Mouse (Mus musculus) midbrain, embryonic 14.5 days (tissue): ENCODE measurements around the gene Auh. TPM values are rescaled to one million over a fixed set of nuclear protein-coding genes. Genes with fewer than 3 reads are reported as not detected.

ENCODE experiments used
- ATAC-seq: fragments of 200-750 bp; cut with Nextera tagmentation; 2 replicates; pipeline ENCODE4 v1.8.0; 2017; ENCODE audit warnings: moderate number of reproducible peaks, moderate library complexity; ENCODE audit not compliant: low FRiP score, low TSS enrichment
- DNase-seq: peaks from one replicate; pipeline ENCODE4 v3.0.0-alpha.2; 2015
- H3K27ac ChIP-seq: fragments of 300-500 bp; sonication (generic); replicated peaks from 2 replicates; pipeline ENCODE4 v1.5.1; 2014; ENCODE audit warnings: mild to moderate bottlenecking, low read depth, low read length, moderate library complexity
- H3K27me3 ChIP-seq: fragments of 300-500 bp; sonication (generic); 2 replicates; pipeline ENCODE4 v1.6.1; 2014; ENCODE audit warnings: low read length, control low read depth, mixed read lengths; ENCODE audit not compliant: control insufficient read depth, insufficient read depth
- H3K36me3 ChIP-seq: fragments of 300-500 bp; sonication (generic); 2 replicates; pipeline ENCODE4 v1.6.1; 2014; ENCODE audit warnings: low read length, control low read depth; ENCODE audit not compliant: control insufficient read depth, insufficient read depth
- H3K4me1 ChIP-seq: fragments of 300-500 bp; sonication (generic); 2 replicates; pipeline ENCODE4 v1.6.1; 2014; ENCODE audit warnings: mild to moderate bottlenecking, antibody characterized with exemption, low read length, control low read depth; ENCODE audit not compliant: control insufficient read depth, insufficient read depth
- H3K4me2 ChIP-seq: fragments of 300-500 bp; sonication (generic); 2 replicates; pipeline ENCODE4 v1.6.1; 2014; ENCODE audit warnings: mild to moderate bottlenecking, low read length, moderate library complexity
- H3K4me3 ChIP-seq: fragments of 300-500 bp; sonication (generic); replicated peaks from 2 replicates; pipeline ENCODE4 v1.5.1; 2014; ENCODE audit warnings: low read depth, low read length
- H3K9ac ChIP-seq: fragments of 300-500 bp; sonication (generic); replicated peaks from 2 replicates; pipeline ENCODE4 v1.6.1; 2014; ENCODE audit warnings: mild to moderate bottlenecking, low read length, moderate library complexity
- H3K9me3 ChIP-seq: fragments of 300-500 bp; sonication (generic); 2 replicates; pipeline ENCODE4 v1.6.1; 2016; ENCODE audit warnings: low read length, control low read depth, mixed read lengths; ENCODE audit not compliant: control insufficient read depth
- WGBS: fragments of 180-500 bp; shearing (Covaris S2); extraction: QIAGEN DNeasy Blood & Tissue Kit; methylation state at CpG from one replicate; pipeline ENCODE4 v1.1.7; 2014; 5-methylcytosine and 5-hydroxymethylcytosine counted together
- polyA plus RNA-seq: library from polyadenylated mRNA; unstranded; fragments of >200 nt; fragmentation: Nextera tagmentation; extraction: Ambion mirVana; gene quantifications from 2 replicates; pipeline ENCODE4 v1.2.1, GENCODE M21; 2014

Auh gene
- polyA plus RNA-seq, 1 experiment from 2014 or later: 49.5 TPM

DNA sequence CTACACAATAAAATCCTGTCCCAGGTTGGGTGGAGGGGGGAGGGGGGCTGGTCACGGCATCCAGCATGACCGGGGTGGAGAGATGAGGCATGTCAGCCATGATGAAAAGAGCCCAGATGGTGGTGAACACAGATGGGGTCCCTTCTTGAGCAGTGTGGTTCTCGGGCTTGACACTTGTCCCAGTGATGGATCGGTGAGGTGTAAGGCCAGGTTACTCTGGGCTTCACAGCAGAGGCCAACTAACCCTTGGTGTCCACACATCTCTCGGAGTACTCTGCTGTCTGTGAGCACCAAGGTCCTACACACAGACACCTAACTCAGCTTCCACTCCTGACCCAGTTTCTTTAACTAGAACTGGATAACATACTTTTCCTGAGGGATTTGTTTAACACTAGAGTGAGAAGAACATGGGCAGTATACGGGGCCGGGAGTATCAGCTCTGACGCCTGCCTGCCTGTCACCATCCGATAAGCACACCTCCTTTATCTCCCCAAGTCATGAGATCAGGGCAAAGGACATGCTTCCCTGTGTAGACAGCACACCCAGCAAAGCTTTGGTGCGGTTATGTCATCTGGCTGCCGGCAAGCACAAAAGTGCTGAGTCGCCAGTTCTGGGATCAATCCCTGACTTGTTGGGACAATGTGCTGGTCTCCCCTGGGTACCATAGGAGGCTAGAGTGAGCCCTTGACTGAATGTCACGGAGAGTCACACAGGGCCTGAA is 98.3 kb downstream of the Auh start:
- WGBS: 92% methylated on average over 13 of the region's 13 CpGs
- H3K36me3 ChIP-seq: peaks cover 11% of the 10 kb centered on the region; the same call in 1 of the 2 replicates
- H3K4me3 ChIP-seq: no peak overlapping the region
- H3K9ac ChIP-seq: no peak overlapping the region
- no peak overlapping the region for H3K4me2 ChIP-seq
- H3K9me3 ChIP-seq: no peaks in the 10 kb centered on the region
- no peaks in the 10 kb centered on the region for H3K4me1 ChIP-seq
- DNase-seq (no peak), ATAC-seq (no peak)
- H3K27me3 ChIP-seq: no peaks in the 10 kb centered on the region
- no peak overlapping the region for H3K27ac ChIP-seq

DNA sequence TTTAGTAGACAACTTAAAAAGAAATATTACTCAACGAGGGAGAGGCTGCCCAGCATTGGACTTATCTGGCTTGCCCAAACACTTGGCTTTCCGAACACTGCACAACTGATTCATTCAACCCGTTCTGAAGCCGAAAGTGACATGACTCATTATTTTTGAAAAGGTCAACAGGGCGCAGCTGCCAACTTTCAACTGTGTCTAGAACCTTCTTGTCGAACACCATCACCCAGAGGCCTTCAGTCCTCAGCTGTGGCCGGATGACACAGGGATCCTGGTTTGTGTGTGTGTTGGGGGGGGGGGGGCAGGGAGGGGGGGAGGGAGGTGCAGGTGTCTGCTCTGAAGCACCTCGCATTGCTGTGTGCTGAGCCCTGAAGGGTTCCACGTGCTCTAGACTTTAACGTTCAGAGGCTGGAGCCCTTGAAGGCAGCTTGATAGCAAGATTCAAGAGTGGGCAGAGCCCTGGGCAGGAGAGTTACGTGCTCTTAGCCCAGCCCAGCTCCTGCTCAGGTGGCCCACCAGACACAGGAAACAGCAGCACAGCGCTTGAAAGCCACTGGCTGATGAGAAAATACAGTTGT is 100.4 kb downstream of the Auh start:
- ATAC-seq: no peak

DNA sequence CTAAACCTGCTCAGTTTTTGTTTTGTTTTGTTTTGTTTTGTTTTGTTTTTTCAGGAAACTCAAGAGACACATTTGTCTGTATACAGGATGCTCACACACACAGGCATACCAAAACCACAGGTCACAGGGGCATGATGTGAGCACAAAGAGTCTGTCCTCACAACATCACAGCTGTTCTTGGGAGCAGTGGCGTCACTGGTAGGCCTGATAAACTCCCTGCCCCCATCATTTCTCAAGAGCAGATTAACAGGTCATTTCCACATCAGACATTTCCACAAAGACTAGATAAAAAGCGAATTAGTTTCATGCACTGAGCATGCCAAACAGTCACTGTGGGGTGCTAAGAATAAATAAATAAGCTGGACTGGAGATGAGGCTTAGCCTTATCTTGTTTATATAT is 101.3 kb downstream of the Auh start:
- H3K4me3 ChIP-seq: no peak overlapping the region
- DNase-seq (no peak), ATAC-seq (no peak)
- no peak overlapping the region for H3K9ac ChIP-seq
- 0 out of 2 replicates have a peak, but pooled peaks cover under 1% of the 10 kb centered on the region for H3K36me3 ChIP-seq
- 42% methylated on average over 2 of the region's 2 CpGs for WGBS
- no peaks in the 10 kb centered on the region for H3K27me3 ChIP-seq
- no peaks in the 10 kb centered on the region for H3K9me3 ChIP-seq
- H3K4me2 ChIP-seq: no peak overlapping the region
- no peaks in the 10 kb centered on the region for H3K4me1 ChIP-seq
- H3K27ac ChIP-seq: no peak overlapping the region

More for the DNA sequence above, 100.4 kb downstream of the Auh start:
- Histone ChIP-seq H3K4me1 (no peaks in the 10 kb centered on the region), H3K27me3 (no peaks in the 10 kb centered on the region), H3K4me2 (no peak overlapping the region), H3K27ac (no peak overlapping the region), H3K9me3 (no peaks in the 10 kb centered on the region), H3K9ac (no peak overlapping the region), H3K36me3 (0 out of 2 replicates have a peak, but pooled peaks cover 3% of the 10 kb centered on the region), H3K4me3 (no peak overlapping the region)
- DNase-seq: no peak
- 87% methylated on average over 12 of the region's 12 CpGs for WGBS

DNA sequence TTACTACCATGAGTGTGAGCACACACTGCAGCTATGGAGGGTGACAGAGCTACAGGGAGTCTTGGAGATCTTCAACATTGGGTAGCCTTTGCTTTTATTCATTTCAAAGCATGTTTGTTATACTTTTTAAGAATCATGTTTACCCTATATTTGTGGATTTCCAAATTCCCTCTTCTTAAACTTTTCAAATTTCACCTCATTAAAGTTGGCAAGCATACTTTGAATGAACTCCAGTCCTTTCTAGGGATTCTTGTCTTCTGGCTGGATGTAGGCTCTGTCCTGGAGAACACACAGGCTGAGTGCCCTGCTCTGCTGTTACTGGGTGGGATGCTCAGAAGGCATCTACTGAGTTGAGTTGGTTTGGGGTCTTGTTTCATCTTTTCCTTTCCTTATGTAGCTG is 102.8 kb downstream of the Auh start:
- no peaks in the 10 kb centered on the region for H3K9me3 ChIP-seq
- no peaks in the 10 kb centered on the region for H3K36me3 ChIP-seq
- H3K27ac ChIP-seq: no peak overlapping the region
- H3K4me1 ChIP-seq: peaks cover 14% of the 10 kb centered on the region; the same call in 1 of the 2 replicates
- no peaks in the 10 kb centered on the region for H3K27me3 ChIP-seq
- DNase-seq: no peak
- ATAC-seq: no peak
- no peak overlapping the region for H3K4me2 ChIP-seq
- no peak overlapping the region for H3K9ac ChIP-seq
- no peak overlapping the region for H3K4me3 ChIP-seq

DNA sequence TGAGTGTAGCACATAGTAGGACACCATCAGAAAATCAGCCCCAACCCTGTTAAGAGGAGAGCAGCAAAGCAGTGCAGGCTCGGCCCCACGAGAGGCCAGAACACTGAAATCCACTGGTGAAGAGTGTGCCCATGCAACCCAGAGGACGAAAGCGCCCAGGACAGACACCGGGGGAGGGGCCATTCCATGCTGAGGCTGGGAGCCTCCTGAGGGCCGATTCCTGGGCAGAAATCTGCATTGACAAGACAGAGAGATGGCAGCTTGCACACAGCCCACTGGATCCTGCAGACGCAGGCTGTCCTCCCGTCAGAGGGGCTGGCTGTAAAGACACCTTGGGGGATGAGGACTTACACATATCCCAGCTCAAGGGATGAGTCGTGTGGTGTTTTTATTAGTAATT is 104.7 kb downstream of the Auh start:
- H3K27ac ChIP-seq: no peak overlapping the region
- H3K4me3 ChIP-seq: no peak overlapping the region
- no peak overlapping the region for H3K4me2 ChIP-seq
- H3K9me3 ChIP-seq: no peaks in the 10 kb centered on the region
- no peaks in the 10 kb centered on the region for H3K36me3 ChIP-seq
- peaks cover 16% of the 10 kb centered on the region; the same call in 1 of the 2 replicates for H3K4me1 ChIP-seq
- ATAC-seq (no peak), DNase-seq (no peak)
- WGBS: 60% methylated on average over 9 of the region's 9 CpGs
- H3K9ac ChIP-seq: no peak overlapping the region
- no peaks in the 10 kb centered on the region for H3K27me3 ChIP-seq

DNA sequence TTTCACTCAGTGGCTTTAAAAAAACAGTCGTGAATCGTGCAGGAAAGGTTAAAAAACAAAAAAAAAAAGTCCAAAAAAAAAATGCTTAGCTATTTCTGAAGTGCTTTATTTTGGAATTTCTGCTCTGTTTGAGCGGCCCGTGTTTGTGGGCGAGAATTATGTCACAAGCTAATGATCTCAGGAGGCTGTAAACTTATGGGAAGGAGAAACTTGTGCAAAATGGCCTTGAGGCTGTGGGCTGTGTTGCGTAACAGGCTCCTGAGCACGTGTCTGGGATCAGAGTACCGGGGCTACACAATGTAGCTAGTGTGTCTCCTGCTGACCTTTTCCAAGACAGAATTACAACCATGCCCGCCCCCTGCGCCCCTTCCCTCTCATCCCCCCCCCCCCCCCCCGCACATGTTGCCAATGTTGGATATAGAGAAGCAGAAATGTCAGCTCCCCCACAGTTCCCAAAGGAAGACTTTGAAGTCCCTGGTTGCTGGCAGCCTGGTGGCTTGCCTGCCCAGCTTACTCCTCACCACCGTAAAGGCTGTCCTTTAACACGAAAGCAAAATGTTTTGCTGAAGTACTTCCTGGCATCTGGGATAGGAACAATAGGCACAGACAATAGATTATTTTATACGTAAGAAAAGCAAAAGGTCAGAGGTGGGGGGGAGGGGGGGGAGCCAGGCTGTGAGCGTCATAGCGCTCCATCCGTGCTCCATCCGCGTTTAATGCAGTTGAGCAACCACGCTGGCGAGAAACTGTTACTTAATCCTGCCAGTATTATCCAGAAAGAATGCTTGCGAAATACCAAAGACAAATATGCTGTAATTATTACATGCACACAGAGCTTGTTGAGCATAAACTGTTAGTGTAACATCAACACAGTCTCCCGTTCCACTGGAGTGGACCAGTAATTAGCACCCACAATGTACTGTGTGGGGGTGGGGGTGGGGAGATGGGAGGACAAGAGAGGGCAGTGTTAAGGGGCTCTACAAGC is 107.0 kb downstream of the Auh start:
- Histone ChIP-seq H3K27ac (no peak overlapping the region), H3K4me2 (peak overlapping the region; percentile 36), H3K36me3 (no peaks in the 10 kb centered on the region), H3K4me3 (no peak overlapping the region), H3K27me3 (no peaks in the 10 kb centered on the region), H3K9ac (no peak overlapping the region), H3K9me3 (no peaks in the 10 kb centered on the region), H3K4me1 (peaks cover 16% of the 10 kb centered on the region; the same call in 1 of the 2 replicates)
- peak; percentile 40 for DNase-seq
- 20% methylated on average over 22 of the region's 23 CpGs for WGBS
- ATAC-seq: peak; percentile 34; the same call in 1 of the 2 replicates

DNA sequence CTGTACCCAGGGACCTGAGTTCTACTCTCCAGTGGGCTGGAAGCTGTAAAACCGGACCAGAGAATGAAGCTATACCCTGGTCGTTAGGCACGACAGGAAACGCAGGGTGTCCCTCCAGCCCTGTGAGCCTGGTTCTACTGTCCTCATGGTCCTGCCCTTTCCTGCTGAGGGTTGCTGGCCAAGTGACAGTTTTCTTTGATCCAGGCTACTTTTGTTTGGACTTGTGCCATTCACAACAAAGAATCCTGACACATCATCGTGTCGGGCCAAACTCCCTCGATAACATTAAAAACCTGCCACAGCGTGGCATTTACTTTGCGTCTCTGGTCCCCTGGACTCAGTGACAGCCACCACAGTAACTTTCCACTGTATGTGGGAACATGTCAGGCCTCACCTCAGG is 107.9 kb downstream of the Auh start:
- Histone ChIP-seq H3K4me2 (no peak overlapping the region), H3K9me3 (no peaks in the 10 kb centered on the region), H3K4me1 (peaks cover 16% of the 10 kb centered on the region; the same call in 1 of the 2 replicates), H3K4me3 (no peak overlapping the region), H3K27me3 (no peaks in the 10 kb centered on the region), H3K36me3 (no peaks in the 10 kb centered on the region), H3K9ac (no peak overlapping the region), H3K27ac (no peak overlapping the region)
- DNase-seq: no peak
- WGBS: 43% methylated on average over 9 of the region's 9 CpGs
- ATAC-seq: no peak

DNA sequence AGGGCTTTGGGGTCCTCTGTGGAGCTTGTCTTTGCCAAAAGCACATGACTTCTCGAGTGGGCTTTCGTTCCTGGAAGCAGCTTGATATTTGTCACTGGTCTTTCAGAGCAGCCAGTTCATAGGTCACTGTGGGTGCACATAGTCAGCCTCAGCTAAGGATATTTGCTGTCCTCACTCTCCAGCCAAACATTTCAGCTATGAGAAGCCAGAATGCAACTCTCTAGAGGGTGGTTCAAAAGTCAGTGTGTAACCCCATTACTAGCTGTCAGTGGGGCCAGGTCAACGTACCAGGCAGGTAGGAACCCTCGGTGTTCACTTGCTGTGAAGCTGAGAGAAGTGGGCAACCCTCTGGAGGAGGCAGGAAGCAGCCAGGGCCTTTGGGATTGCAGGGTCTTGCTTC is 109.6 kb downstream of the Auh start:
- no peak overlapping the region for H3K4me2 ChIP-seq
- 94% methylated on average over 4 of the region's 4 CpGs for WGBS
- H3K4me1 ChIP-seq: peaks cover 16% of the 10 kb centered on the region; the same call in 1 of the 2 replicates
- no peak overlapping the region for H3K9ac ChIP-seq
- no peaks in the 10 kb centered on the region for H3K36me3 ChIP-seq
- no peak overlapping the region for H3K4me3 ChIP-seq
- H3K27me3 ChIP-seq: no peaks in the 10 kb centered on the region
- DNase-seq (no peak), ATAC-seq (no peak)
- no peaks in the 10 kb centered on the region for H3K9me3 ChIP-seq
- H3K27ac ChIP-seq: no peak overlapping the region
